Mouse (Mus musculus) CH12.LX (cell line): ENCODE measurements at regions not wholly inside any gene's neighbourhood (a gene's known extent, or its start where the extent isn't known, plus 50 kb on each side); places are given as distances from the start of the nearest gene placed in this dataset.

Source experiments
- DNase-seq: peaks from one replicate; pipeline ENCODE4 v3.0.0-alpha.2; 2013; ENCODE audit errors: extremely low read depth
- H3K27ac ChIP-seq: 2 replicates; pipeline ENCODE4 v1.5.1; 2012; ENCODE audit warnings: low read depth, mild to moderate bottlenecking, control low read depth, moderate library complexity; ENCODE audit not compliant: insufficient read depth
- H3K27me3 ChIP-seq: replicated peaks from 2 replicates; pipeline ENCODE3; 2012; ENCODE audit warnings: inconsistent platforms
- H3K36me3 ChIP-seq, 2 experiments: replicated peaks in 1 of 2; 2 replicates each; pipeline versions ENCODE3 to v1.6.1; 2012; ENCODE audit warnings: inconsistent platforms in 1 of 2, low read length in 1 of 2, mild to moderate bottlenecking in 1 of 2, mixed read lengths in 1 of 2, moderate library complexity in 1 of 2; ENCODE audit not compliant: control insufficient read depth in 1 of 2, insufficient read depth in 1 of 2
- H3K4me1 ChIP-seq, 2 experiments: 2 replicates each; pipeline ENCODE4 v1.6.1; 2012; ENCODE audit warnings: inconsistent platforms in 1 of 2, moderate library complexity in 1 of 2; ENCODE audit not compliant: insufficient read depth in 2 of 2, control insufficient read depth in 1 of 2
- H3K4me2 ChIP-seq: 2 replicates; pipeline ENCODE4 v1.6.1; 2012; ENCODE audit warnings: low read depth, mild to moderate bottlenecking, control low read depth; ENCODE audit not compliant: poor library complexity, insufficient read depth, severe bottlenecking
- H3K4me3 ChIP-seq, 3 experiments: fragments of 150-350 bp in 1 of 3; sonication (generic) in 1 of 3; replicated peaks in 1 of 3; 2 replicates each; pipeline versions ENCODE3 to v1.5.1; 2011 to 2012; ENCODE audit warnings: low read depth in 2 of 3, low read length in 2 of 3, mild to moderate bottlenecking in 2 of 3, moderate library complexity in 2 of 3, control low read depth in 1 of 3, improper control_type of control experiment in 1 of 3, inconsistent platforms in 1 of 3, mixed read lengths in 1 of 3; ENCODE audit not compliant: poor library complexity in 1 of 3
- H3K79me2 ChIP-seq: replicated peaks from 2 replicates; pipeline ENCODE4 v1.6.1; 2012; ENCODE audit warnings: mild to moderate bottlenecking, moderate library complexity; ENCODE audit not compliant: control insufficient read depth, poor library complexity, insufficient read depth, severe bottlenecking; ENCODE audit errors: extremely low read depth
- H3K9ac ChIP-seq: 2 replicates; pipeline ENCODE4 v1.6.1; 2012; ENCODE audit warnings: low read depth, mild to moderate bottlenecking, control low read depth, moderate library complexity; ENCODE audit not compliant: insufficient read depth
- H3K9me3 ChIP-seq: replicated peaks from 2 replicates; pipeline ENCODE3; 2012; ENCODE audit warnings: low read length, inconsistent platforms, mixed read lengths
- BHLHE40 ChIP-seq: IDR thresholded peaks from 2 replicates; pipeline ENCODE4 v1.6.1; 2011; ENCODE audit warnings: mild to moderate bottlenecking, low read depth, low read length, improper control_type of control experiment
- IRF4 ChIP-seq: IDR thresholded peaks from 2 replicates; pipeline ENCODE4 v1.6.1; 2014; ENCODE audit warnings: low read depth, mild to moderate bottlenecking, inconsistent platforms, low read length, improper control_type of control experiment
- JUN ChIP-seq: IDR thresholded peaks from 2 replicates; pipeline ENCODE4 v1.6.1; 2011; ENCODE audit warnings: low read depth, mild to moderate bottlenecking, low read length, improper control_type of control experiment, moderate library complexity; ENCODE audit not compliant: insufficient read depth
- MAX ChIP-seq: IDR thresholded peaks from 2 replicates; pipeline ENCODE4 v1.6.1; 2011; ENCODE audit warnings: low read length, improper control_type of control experiment
- MEF2A ChIP-seq: IDR thresholded peaks from 2 replicates; pipeline ENCODE4 v1.6.1; 2014; ENCODE audit warnings: low read depth, mild to moderate bottlenecking, inconsistent platforms, low read length, improper control_type of control experiment, borderline replicate concordance
- MYC ChIP-seq: IDR thresholded peaks from 2 replicates; pipeline ENCODE4 v1.6.1; 2011; ENCODE audit warnings: low read depth, mild to moderate bottlenecking, improper control_type of control experiment, low read length
- NELFE ChIP-seq: IDR thresholded peaks from 2 replicates; pipeline ENCODE4 v1.6.1; 2011; ENCODE audit warnings: low read depth, low read length, improper control_type of control experiment
- NRF1 ChIP-seq: IDR thresholded peaks from 2 replicates; pipeline ENCODE4 v1.6.1; 2014; ENCODE audit warnings: low read depth, mild to moderate bottlenecking, inconsistent platforms, low read length, improper control_type of control experiment, moderate library complexity
- POLR2AphosphoS2 ChIP-seq: IDR thresholded peaks from 2 replicates; pipeline ENCODE4 v1.6.1; 2011; ENCODE audit warnings: low read depth, low read length, improper control_type of control experiment
- RAD21 ChIP-seq: IDR thresholded peaks from 2 replicates; pipeline ENCODE4 v1.6.1; 2011; ENCODE audit warnings: low read depth, mild to moderate bottlenecking, low read length, improper control_type of control experiment, moderate library complexity
- RCOR1 ChIP-seq: conservative IDR thresholded peaks from 2 replicates; pipeline ENCODE4 v1.6.1; 2012; ENCODE audit warnings: low read depth, mild to moderate bottlenecking, inconsistent platforms, low read length, improper control_type of control experiment
- SIN3A ChIP-seq: IDR thresholded peaks from 2 replicates; pipeline ENCODE4 v1.6.1; 2012; ENCODE audit warnings: low read length, improper control_type of control experiment, inconsistent platforms
- SMC3 ChIP-seq: IDR thresholded peaks from 2 replicates; pipeline ENCODE4 v1.6.1; 2011; ENCODE audit warnings: low read depth, low read length, improper control_type of control experiment
- TBP ChIP-seq: conservative IDR thresholded peaks from 2 replicates; pipeline ENCODE4 v1.6.1; 2011; ENCODE audit warnings: low read depth, low read length, improper control_type of control experiment
- TCF12 ChIP-seq: IDR thresholded peaks from 2 replicates; pipeline ENCODE4 v1.6.1; 2014; ENCODE audit warnings: low read depth, mild to moderate bottlenecking, inconsistent platforms, low read length, improper control_type of control experiment
- UBTF ChIP-seq: IDR thresholded peaks from 2 replicates; pipeline ENCODE4 v1.6.1; 2012; ENCODE audit warnings: low read depth, mild to moderate bottlenecking, inconsistent platforms, low read length, improper control_type of control experiment, moderate library complexity
- ZKSCAN1 ChIP-seq: IDR thresholded peaks from 2 replicates; pipeline ENCODE4 v1.6.1; 2012; ENCODE audit warnings: low read depth, inconsistent platforms, low read length, improper control_type of control experiment, borderline replicate concordance
- dilution Hi-C: fragments of 300-500 bp; cut with MboI; formaldehyde crosslinking; loops from 2 replicates; pipeline ENCODE4 v1.14.3; 2020; ENCODE audit warnings: low sequenced_read_pairs; ENCODE audit not compliant: extremely low pct_unique_long_range_greater_than_20kb, extremely low pct_ligation_motif_present
- in situ Hi-C: fragments of 300-500 bp; cut with MboI; formaldehyde crosslinking; loops from 3 replicates; pipeline ENCODE4 v1.14.3; 2019; ENCODE audit warnings: low sequenced_read_pairs, low pct_ligation_motif_present, low pct_unique_long_range_greater_than_20kb, mixed read lengths

GRCm38 (mm10) chr4:93583670-93584303, 248.5 kb upstream of the Tusc1 start:
- no peak for TF ChIP-seq ZKSCAN1
- no peak for TF ChIP-seq NELFE
- no peak for TF ChIP-seq RAD21
- no peak for TF ChIP-seq UBTF
- no peak for TF ChIP-seq MYC
- no peak for TF ChIP-seq POLR2AphosphoS2
- TF ChIP-seq SIN3A, result no peak
- TF ChIP-seq RCOR1, result no peak
- H3K4me1 ChIP-seq, result no peaks in the 10 kb centered on the region
- no peak overlapping the region for H3K27ac ChIP-seq
- no peak overlapping the region for H3K9ac ChIP-seq
- no peaks in the 10 kb centered on the region for H3K27me3 ChIP-seq
- H3K4me3 ChIP-seq, result no peak overlapping the region
- H3K36me3 ChIP-seq, result no peaks in the 10 kb centered on the region
- DNase-seq, result no peak
- no peaks in the 10 kb centered on the region for H3K79me2 ChIP-seq
- dilution Hi-C loops, result no loop called here
- H3K9me3 ChIP-seq, result peaks cover 14% of the 10 kb centered on the region
- H3K4me2 ChIP-seq, result no peak overlapping the region
- in situ Hi-C loops, result no loop called here

GRCm38 (mm10) chr4:93579343-93579742, 244.0 kb upstream of the Tusc1 start:
- Histone ChIP-seq H3K27me3 (no peaks in the 10 kb centered on the region), H3K79me2 (no peaks in the 10 kb centered on the region), H3K9me3 (peaks cover 11% of the 10 kb centered on the region), H3K4me3 (no peak overlapping the region), H3K4me1 (no peaks in the 10 kb centered on the region), H3K27ac (no peak overlapping the region), H3K36me3 (no peaks in the 10 kb centered on the region), H3K4me2 (no peak overlapping the region), H3K9ac (no peak overlapping the region)
- dilution Hi-C loops (no loop called here), in situ Hi-C loops (no loop called here)
- no peak for TF ChIP-seq JUN
- no peak for TF ChIP-seq MEF2A
- TF ChIP-seq NRF1, result no peak
- no peak for TF ChIP-seq BHLHE40
- TF ChIP-seq TCF12, result no peak
- TF ChIP-seq IRF4, result no peak
- TF ChIP-seq ZKSCAN1, result no peak
- TF ChIP-seq UBTF, result no peak
- TF ChIP-seq MAX, result no peak
- TF ChIP-seq TBP, result no peak
- no peak for TF ChIP-seq SIN3A
- TF ChIP-seq SMC3, result no peak
- no peak for DNase-seq
